Mouse (Mus musculus) testis, postnatal 10 days (tissue): ENCODE data around the gene Phkg1.
A peak's percentile ranks its signal among the peaks of the same experiment; 100 is the strongest.
"Not testable (repeated sequence)": the region's sequence is repeated elsewhere in the genome, so short reads cannot be mapped to it uniquely, and the experiment has no call there.

Experiments
- DNase-seq: peaks from one replicate; pipeline ENCODE4 v3.0.0; 2021; ENCODE audit warnings: low spot score

Gene Phkg1

DNA sequence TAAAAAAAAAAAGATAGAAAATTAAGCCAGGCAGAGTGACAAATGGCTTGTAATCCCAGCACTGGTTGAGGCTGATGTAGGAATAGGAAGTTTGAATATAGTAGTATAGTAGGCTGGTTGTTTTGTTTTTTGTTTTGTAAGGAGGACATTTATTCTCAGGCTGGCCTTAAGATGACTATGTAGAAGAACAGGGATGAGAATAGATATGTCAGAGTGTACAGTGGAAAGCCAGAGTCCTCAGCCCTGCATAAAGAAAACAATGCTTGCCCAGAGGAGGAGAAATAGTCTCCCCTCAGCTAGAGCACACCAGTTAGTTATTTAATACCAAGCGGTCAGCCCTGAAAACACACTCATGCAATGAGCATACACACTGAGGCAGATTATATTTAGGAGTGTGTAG lies at the start of gene Phkg1:
Phkg1 (minus strand) TSS at position 101 of the 400 bp plus-strand sequence.
- no peak for DNase-seq

DNA sequence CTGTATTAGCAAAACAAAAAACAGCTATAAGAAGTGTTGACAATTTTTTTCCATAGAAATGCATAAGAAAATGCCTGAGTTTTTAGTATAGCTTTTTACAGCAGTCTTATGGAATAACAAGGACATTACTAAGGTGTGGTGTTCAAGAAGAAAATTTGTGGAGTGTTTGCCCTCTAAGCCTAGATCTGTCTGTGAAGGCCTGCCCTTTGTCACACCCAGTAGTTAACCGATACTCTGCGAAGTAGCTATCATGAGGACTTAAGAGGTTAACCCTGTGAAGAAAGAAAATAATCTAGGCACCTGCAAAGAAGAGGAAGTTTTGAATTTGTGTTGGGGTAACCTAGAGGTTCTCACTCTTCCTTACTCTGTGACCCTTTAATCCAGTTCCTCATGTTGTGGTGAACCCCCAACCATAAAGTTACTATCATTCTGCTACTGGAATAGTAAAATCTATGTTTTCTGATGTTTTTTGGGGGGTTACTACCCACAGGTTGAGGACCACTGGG lies 49.2 kb upstream of the Phkg1 start:
- no peak for DNase-seq

DNA sequence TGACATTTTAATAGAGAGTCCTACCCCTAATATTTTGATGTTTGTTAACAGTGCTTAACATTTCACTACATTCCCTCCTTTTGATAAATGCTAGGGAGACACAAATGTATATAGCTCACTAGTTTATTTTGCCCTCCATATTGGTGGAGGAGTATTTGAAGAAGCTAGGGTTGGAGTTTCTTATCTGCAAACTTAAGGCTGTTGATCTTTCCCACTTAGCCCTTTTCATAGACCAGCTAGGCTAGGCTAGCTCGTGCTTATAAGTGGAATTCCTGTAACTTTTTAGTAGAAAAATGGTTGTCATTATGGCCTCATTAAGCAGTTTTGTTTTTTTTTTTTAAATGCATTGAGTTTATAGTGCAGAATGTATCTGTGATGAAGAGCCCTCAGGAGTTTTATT lies 45.1 kb upstream of the Phkg1 start:
- no peak for DNase-seq

DNA sequence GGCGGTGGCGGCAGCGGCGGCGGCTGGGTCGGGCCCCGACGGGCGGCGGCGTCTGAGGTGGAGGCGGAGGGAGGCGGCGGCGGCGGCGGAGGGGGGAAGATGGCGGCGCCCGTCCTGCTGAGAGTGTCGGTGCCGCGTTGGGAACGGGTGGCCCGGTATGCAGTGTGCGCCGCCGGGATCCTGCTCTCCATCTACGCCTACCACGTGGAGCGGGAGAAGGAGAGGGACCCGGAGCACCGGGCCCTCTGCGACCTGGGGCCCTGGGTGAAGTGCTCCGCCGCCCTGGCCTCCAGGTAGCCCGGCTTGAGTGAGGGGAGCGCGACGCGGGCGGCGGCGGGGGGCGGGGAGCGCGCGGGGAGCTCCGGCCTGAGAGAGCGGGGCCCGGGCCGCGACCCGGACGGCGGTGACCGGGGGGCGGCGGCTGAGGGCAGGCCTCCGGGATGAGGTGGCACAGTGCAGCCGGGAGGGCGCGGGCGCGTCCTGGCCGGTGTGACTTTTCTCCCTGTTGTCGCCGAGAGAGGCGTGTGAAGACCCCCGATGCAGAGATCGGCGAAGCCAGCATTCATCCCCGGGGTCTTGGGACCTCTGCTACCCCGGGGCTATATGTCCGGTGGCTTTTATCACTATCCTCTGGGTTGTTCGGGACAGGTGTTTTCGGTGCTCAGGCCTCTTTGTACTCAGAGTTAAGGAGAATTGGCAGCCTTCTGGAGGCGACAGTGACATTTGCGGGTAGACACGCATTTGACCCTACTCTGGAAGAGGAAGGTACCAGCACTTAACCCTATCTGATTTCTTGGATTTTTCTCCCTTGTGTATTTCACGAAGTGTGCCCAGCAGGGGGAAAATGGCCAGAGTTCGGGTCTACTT lies 44.0 kb upstream of the Phkg1 start:
- DNase-seq: peak; percentile 71

DNA sequence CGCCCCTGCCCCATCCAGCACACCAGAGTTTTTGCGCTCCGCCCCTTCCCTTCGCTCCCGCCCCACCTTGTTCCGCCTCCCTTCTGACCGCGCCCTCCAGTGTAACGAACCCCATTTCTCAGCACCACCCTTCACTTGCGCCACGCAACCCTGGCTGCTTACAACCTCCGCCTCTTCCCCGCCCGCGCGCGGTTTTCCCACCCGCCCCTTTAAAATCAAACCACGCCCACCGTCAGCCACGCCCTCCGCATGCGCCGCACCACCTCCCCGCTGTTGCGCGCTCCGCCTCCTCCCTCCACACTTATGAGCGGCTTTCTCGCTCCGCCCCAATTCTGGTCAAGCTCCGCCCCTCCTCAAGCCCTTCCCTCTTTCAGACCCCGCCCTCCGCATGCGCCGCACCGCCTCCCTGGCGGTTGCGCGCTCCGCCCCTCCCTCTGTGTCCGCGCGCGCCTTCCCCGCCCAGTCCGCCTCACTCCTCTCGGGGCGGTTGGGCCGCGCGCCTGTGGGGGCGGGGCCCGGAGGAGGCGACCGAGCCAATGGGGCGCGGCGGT lies 43.2 kb upstream of the Phkg1 start, which contains the start of gene Vkorc1l1:
Vkorc1l1 (plus strand) TSS at position 476 of the 551 bp plus-strand sequence.
- peak; percentile 100 for DNase-seq

DNA sequence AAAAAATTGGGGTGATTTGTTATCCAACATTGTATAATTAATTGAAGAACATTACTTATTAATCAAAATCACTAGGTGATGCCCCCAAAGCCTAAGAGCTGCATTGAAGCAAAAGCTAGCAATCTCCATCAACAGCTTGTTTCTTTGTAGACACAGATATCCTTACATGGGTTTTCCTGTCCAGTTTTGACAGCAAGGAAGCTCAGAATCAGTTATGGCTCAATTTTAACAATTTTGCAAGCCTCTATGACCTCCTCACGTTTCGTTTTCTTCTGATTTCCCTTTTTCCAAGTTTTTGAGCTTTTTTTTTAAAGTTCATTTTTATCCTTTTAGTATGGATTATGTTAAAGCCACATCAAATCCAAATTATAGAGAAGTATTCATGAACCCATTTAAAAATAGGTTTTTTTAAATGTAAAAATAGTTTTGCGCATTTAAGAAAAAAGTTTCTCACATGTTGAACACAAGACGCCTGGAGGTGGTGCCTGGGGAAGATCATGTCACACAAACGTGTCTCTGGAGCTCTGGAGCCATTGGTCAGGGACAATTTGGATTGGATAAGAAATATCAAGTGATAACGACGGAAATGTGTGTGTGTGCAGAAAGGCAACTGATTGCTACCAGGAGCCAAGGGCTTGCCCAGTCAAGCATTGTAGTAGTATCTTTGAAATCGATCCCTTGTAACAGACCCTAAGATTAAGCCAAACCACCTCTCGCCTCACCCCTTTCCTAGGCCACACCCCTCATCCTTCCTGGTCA lies 42.6 kb upstream of the Phkg1 start:
- DNase-seq: no peak

DNA sequence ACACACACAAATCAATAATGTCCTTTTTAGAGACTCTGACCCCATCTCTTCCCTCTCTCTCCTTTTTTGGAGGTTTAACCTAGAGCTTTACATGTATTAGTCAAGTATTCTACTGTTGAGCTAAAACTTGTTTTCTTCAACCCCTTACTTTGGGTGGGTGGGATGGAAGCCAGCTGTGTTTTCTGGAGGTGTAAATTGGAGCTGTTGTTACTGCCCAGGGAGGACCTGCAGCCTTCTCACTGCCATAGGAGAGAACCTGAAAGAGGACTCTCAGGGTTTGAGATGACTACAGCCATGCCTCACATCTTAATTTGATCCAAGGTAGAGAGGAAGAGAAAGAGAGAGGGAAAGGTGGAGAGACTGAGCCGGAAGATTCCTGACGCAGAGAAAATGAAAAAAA lies 41.9 kb upstream of the Phkg1 start:
- DNase-seq: no peak

DNA sequence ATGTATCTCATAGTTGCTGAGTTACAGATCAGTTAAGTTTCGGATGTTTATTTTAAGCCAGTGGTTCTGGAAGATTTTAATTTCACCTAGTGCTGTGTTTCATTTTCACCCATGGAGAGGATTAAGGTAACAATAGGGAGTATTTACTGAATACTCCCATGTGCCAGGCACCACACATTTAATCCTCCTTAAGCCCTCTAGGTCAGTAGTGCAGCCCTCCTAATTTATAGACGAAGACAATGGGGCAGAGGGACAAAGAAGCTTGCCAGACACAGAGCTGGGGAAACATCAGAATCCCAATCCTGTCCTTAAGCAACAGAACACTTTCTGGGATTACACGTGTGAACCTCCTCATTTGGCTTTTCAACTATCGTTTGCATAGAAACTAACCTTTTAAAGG lies 38.6 kb upstream of the Phkg1 start:
- no peak for DNase-seq

DNA sequence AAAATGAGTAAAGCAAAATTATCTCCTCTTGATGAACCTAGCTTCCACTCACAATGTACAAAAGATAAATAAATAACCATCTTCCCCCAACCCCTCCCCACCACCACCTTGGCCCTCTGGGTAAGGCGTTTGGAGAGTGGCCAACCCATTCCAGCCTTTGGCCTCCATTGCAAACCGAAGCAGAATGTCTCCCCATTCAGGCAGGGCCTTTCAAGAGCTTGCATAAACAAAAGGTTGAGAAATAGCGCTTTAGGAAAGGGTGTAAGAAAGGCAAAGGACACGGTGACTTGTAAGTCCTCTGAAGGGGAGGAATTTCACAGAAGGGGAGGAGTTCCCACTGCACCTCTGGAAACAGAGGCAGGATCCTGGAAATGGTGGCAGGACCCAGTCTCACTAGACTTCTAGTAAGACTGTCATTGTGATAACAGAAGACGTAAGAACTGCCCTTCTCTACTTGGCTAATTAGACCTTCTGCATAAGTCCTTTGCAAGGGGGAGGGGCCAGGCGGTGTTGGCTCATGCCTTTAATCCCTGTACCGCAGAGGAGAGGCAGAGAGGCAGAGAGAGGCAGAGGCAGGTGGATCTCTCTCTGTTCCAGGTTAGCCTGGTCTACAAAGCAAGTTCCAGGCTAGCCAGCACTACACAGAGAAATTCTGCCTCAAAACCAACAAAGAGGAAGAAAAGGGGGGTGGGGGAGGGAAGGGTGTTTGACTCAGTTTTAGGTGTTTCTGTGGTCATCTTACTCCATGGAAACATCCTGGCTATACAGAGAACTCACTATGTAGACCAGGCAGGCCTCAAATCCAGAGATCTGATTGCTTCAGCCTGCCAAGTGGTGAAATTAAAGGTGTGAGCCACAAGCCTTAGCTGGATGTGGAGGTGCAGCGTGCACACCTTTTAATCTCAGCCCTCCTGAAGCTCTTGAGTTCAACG lies 31.8 kb upstream of the Phkg1 start:
- no peak for DNase-seq

DNA sequence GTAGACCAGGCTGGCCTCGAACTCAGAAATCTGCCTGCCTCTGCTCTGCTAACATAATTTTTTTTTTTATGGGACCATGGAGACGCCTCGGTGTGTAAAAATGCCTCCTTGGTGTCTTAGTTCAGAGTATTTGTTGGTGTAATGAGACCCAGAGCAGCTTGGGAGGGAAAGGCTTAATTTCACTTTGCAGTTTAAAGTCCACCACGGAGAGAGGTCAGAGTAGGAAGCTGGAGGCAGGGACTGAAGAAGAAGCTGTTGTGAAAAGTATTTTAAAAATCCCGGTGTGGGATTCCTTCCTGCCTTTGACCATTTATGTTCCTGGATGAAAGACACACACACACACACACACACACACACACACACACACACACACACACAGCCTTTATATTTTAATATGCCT lies 27.6 kb upstream of the Phkg1 start:
- no peak for DNase-seq

DNA sequence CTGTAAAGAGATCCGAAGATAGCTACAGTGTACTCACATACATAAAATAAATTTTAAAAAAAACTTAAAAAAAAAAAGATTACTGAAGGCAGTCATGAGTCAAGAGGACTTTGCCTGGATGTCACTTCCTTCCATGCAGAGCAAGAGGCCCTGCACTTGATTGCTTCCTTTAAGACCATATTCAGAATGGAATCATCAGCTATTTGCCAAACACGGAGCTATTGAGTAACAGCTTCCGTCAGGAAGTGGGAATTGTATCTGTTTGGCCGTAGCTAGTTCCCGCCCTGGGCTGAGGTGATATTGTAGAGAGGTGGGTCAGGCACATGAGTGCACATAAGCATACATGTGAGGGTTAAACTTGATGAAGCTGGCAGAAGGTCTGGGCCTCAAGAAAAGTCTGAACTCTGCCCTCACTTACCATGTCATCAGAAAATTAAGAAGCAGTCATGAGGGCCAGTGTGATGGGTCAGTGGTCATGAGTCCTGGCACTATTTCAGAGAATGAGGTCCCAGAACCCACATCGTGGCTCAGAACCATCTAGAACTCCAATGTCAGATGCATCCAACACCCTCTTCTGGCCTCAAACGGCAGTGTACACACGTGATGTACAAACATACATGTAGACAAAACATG lies 26.6 kb upstream of the Phkg1 start:
- DNase-seq: no peak

DNA sequence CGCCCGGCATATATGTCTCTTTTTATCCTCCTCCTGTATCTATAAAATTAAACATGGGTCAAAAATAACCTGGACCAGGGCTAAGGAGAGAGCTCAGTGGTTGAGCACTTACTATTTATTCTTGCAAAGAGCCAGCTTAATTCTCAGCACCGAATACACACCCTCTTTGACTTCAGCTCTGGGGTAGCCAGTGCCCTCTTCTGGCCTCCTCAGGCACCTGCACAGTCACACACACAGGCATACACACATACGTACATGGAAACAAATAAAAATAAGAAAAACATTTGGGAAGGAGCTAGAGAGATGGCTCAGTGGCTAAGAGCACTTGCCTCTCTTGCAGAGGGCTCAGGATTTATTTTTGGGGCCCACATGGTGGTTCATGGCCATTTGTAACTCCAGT lies 23.6 kb upstream of the Phkg1 start:
- no peak for DNase-seq

DNA sequence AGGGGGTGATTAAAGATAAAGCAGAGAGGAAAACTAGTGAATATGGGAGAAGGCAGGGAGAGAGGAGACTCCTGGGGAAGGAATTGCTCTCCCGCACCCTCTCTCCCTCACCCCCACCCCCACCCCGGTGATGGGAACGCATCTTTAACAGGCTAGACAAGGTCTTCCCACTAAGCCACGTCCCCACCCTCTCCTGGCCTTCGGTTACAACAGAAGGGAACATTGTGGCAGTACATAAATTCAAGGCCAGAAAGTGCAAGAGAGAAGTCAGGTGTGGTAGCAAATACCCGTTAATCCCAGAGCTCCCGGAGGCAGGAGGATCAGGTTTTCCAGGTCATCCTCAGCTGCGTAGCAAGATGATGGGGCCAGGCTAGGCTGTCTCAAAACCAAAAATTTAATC lies 21.0 kb upstream of the Phkg1 start:
- DNase-seq: no peak

DNA sequence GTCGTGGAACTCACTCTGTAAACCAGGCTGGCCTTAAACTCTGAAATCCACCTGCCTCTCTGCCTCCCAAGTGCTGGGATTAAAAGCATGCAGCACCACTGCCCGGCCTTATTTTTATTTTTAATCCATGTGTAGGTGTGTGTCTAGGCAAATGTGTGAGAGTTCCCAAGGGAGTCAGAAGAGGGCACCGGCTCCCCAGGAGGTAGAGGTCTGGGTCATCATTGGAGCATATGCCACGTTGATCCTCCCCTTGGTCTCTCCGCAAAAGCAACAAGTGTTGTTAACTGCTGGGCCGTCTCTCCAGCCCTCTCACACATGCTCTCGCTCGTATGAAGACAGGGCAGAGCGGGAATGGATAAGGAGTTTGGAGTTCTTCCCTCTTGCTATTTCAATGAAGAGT lies 20.4 kb upstream of the Phkg1 start:
- no peak for DNase-seq

DNA sequence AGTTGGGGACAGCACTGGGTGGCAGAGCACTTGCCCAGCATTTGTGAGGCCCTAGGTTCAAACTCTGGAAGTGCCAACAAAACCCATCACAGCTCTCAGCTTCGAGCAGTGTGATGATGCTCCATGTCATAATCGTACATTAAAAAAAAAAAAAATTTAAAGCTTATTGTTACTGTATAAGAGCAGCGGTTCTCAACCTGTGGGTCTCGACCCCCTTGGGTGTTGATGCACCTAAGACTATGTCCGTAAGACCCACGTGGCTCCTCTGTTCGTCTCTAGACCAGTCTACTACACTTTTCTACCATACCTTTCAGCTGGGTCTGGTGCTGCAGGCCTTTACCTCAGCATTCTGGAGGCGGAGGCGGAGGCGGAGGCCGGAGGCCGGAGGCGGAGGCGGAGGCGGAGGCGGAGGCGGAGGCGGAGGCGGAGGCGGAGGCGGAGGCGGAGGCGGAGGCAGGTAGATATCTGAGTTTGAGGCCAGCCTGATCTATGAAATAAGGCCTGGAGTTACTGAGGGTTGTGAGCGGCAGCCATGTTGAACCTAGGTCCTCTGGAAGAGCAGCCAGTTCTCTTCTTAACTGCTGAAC lies 19.8 kb upstream of the Phkg1 start:
- DNase-seq: no peak

DNA sequence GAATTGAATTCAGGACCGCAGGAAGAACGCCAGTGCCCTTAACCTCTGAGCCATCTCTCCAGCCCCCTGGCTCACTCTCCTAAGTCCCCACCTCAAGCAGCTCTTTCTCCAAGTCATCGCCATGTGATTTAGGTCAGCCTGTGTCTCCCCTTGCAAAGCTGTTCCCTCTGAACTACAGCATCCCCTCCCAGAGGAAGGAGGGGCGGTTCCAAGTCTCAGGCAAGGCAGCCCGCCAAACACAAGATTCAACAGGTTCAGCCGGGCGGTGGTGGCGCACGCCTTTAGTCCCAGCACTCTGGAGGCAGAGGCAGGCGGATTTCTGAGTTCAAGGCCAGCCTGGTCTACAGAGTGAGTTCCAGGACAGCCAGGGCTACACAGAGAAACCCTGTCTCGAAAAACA lies 17.1 kb upstream of the Phkg1 start:
- not testable (repeated sequence) for DNase-seq

DNA sequence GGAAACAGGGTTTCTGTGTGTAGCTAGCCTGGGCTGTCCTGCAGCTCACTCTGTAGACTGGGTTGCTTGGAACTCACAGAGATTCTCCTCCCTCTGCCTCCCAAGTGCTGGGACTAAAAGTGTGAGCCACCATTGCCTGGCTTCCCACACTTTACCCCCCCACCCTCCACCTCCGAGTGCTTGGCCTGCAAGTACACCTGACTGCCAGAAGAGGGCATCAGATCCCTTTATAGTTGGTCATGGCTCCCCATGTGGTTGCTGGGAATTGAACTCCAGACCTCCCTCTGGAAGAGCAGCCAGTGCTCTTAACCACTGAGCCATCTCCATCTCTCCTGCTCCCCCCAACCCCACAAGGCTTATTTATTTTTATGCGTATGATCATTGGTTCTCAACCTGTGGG lies 15.7 kb upstream of the Phkg1 start:
- no peak for DNase-seq

DNA sequence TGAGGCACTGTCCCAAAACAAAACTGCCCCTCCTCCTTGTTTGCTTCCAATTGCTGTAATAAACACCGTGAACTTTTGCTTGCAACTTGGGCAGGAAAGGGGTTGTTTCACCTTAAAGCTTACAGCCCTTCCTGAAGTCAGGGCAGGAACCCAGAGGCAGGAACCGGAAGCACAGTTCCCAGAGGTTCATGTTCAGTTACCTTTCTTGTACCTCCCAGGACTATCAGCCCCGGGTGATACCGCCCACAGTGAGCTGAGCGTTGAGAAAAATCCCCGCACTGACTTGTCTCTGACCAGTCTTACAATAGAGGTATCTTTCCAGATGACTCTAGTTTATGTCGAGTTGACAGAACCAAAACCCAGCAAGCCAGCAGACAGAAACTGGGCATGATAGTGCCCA lies 11.2 kb upstream of the Phkg1 start:
- no peak for DNase-seq

DNA sequence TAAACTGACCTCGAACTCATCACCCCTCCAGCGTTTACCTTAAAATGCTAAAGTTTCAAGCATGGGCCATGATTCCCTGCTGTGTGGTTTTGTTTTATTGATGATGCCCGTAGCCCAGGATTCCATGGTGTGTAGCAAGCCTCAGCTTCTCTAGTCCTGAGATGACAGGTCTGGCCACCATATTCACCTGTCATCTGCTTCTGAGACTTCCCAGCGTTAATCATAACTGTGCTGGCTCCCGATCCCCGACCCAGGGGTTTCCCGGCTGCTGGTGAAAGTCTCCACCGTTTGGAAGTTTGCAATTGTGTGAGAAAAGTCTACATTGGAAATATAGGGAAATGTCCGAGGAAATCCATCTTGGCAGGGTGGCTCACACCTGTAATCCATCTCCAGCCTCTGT lies 10.8 kb upstream of the Phkg1 start:
- no peak for DNase-seq

DNA sequence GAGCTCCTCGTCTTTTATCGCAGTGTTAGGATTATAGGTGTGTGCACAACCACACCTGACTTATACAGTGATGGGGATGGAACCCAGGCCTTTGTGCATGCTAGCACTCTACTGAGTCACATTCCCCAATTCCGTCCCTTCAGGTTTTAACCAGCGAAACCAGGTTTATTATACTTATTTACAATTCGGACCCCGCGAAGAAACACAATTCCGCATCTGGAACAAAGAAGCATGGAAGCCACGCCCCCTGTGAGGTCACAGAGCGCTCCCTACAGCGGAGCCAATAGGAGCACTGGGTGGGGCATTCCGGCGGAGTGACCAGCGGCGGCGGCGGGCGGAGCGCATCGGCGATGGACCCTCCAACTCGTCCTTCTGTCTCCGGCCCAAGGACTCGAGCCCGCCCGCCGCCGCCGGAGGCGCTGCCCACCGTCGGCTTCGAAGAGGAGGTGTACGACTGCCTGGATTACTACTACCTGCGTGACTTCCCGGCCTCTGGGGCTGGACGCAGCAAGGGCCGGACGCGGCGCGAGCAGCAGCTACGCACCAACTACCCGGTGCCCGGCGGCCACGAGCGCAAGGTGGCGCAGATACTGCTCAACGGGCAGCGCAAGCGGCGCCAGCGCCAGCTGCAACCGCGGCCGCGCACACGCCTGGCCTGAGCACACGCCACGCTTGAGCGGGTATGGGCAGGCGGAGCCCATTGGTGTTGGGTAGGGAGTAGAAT lies 10.1 kb upstream of the Phkg1 start, which contains the start of gene Nupr1l:
Nupr1l (plus strand) TSS at position 299 of the 724 bp plus-strand sequence.
- DNase-seq: peak; percentile 97
